Mouse (Mus musculus) cortical plate, adult 2 months (tissue): Measurements from ENCODE around the gene Abhd17a. TPM values are rescaled to one million over a fixed set of nuclear protein-coding genes. Genes with fewer than 3 reads are reported as not detected.

ENCODE experiments used
- H3K27ac ChIP-seq: fragments of 200-500 bp; 2 replicates; pipeline ENCODE4 v1.5.1; 2012; ENCODE audit warnings: low read length, control low read depth, inconsistent platforms; ENCODE audit not compliant: insufficient read depth
- H3K4me1 ChIP-seq: fragments of 200-500 bp; 2 replicates; pipeline ENCODE4 v1.6.1; 2011; ENCODE audit warnings: low read length; ENCODE audit not compliant: control insufficient read depth, insufficient read depth
- H3K4me3 ChIP-seq: fragments of 200-500 bp; 2 replicates; pipeline ENCODE4 v1.5.1; 2011; ENCODE audit warnings: mild to moderate bottlenecking, low read length, control low read depth; ENCODE audit not compliant: insufficient read depth
- CTCF ChIP-seq: fragments of 200-500 bp; IDR thresholded peaks from 2 replicates; pipeline ENCODE4 v1.5.1; 2011; ENCODE audit warnings: mild to moderate bottlenecking, control low read depth, low read length; ENCODE audit not compliant: insufficient read depth; ENCODE audit errors: extremely low read depth
- POLR2A ChIP-seq: fragments of 200-500 bp; IDR thresholded peaks from 2 replicates; pipeline ENCODE4 v1.6.1; 2011; ENCODE audit warnings: mild to moderate bottlenecking, low read length, control low read depth; ENCODE audit not compliant: insufficient read depth; ENCODE audit errors: extremely low read depth
- polyA plus RNA-seq: library from polyadenylated mRNA; depleted of rRNA; stranded (reverse); fragments of >200 nt; gene quantifications from 2 replicates; pipeline ENCODE4 v1.2.3, GENCODE M21; 2012

Abhd17a gene
- polyA plus RNA-seq, 1 experiment, result 329 TPM

GRCm38 (mm10) chr10:80570419-80570818 lies 19.7 kb downstream of the Abhd17a start:
- Histone ChIP-seq H3K4me3 (no peak overlapping the region), H3K4me1 (peaks cover 13% of the 10 kb centered on the region; the same call in 1 of the 2 replicates), H3K27ac (peak overlapping the region; percentile 54; the same call in 1 of the 2 replicates)
- TF ChIP-seq POLR2A (no peak), CTCF (no peak)

- no peak overlapping the region for H3K27ac ChIP-seq
- TF ChIP-seq CTCF (no peak), POLR2A (no peak)
- H3K4me1 ChIP-seq, result peaks cover 13% of the 10 kb centered on the region; the same call in 1 of the 2 replicates
- no peak overlapping the region for H3K4me3 ChIP-seq
These were observed 20.5 kb downstream of the Abhd17a start for GRCm38 (mm10) chr10:80569664-80570066.

GRCm38 (mm10) chr10:80568876-80569275 lies 21.3 kb downstream of the Abhd17a start:
- no peak overlapping the region for H3K27ac ChIP-seq
- TF ChIP-seq POLR2A, result no peak

GRCm38 (mm10) chr10:80566375-80567092 lies 23.6 kb downstream of the Abhd17a start:
- H3K4me3 ChIP-seq, result no peak overlapping the region
- TF ChIP-seq CTCF, result peak; percentile 86
- no peak; the same call in 1 of the 2 replicates for TF ChIP-seq POLR2A
- H3K4me1 ChIP-seq, result peaks cover 5% of the 10 kb centered on the region; the same call in 1 of the 2 replicates
- H3K27ac ChIP-seq, result peak overlapping the region; percentile 91

More at GRCm38 (mm10) chr10:80568876-80569275, 21.3 kb downstream of the Abhd17a start:
- Histone ChIP-seq H3K4me3 (no peak overlapping the region), H3K4me1 (peaks cover 11% of the 10 kb centered on the region; the same call in 1 of the 2 replicates)

GRCm38 (mm10) chr10:80561116-80561944 lies 28.8 kb downstream of the Abhd17a start, which contains the start of gene Rexo1:
Gene Rexo1 (minus strand): TSS chr10:80561560.
- TF ChIP-seq POLR2A (peak; percentile 86), CTCF (peak; percentile 65)
- Histone ChIP-seq H3K4me1 (peaks cover 4% of the 10 kb centered on the region), H3K27ac (peak within 1 kb of the TSS; percentile 83), H3K4me3 (peak within 1 kb of the TSS; percentile 95)

- no peak for TF ChIP-seq POLR2A
- no peak for TF ChIP-seq CTCF
- H3K4me1 ChIP-seq, result peaks cover 4% of the 10 kb centered on the region
- H3K27ac ChIP-seq, result no peak overlapping the region
- peak overlapping the region; percentile 95 for H3K4me3 ChIP-seq
These were observed 29.5 kb downstream of the Abhd17a start for GRCm38 (mm10) chr10:80560621-80561020.

GRCm38 (mm10) chr10:80559431-80559830 lies 30.7 kb downstream of the Abhd17a start:
- TF ChIP-seq CTCF (no peak), POLR2A (no peak)
- Histone ChIP-seq H3K4me3 (no peak overlapping the region), H3K27ac (no peak overlapping the region), H3K4me1 (peaks cover 4% of the 10 kb centered on the region)

GRCm38 (mm10) chr10:80557346-80557965 lies 32.7 kb downstream of the Abhd17a start:
- TF ChIP-seq POLR2A (no peak), CTCF (peak; percentile 69)
- Histone ChIP-seq H3K4me1 (peaks cover 4% of the 10 kb centered on the region), H3K27ac (no peak overlapping the region), H3K4me3 (no peak overlapping the region)

GRCm38 (mm10) chr10:80553997-80554396 lies 36.1 kb downstream of the Abhd17a start:
- Histone ChIP-seq H3K4me1 (no peaks in the 10 kb centered on the region; the same call in 1 of the 2 replicates), H3K4me3 (no peak overlapping the region), H3K27ac (no peak overlapping the region)
- TF ChIP-seq POLR2A (no peak), CTCF (no peak)

GRCm38 (mm10) chr10:80553575-80553974 lies 36.6 kb downstream of the Abhd17a start:
- no peak overlapping the region for H3K4me3 ChIP-seq
- no peak overlapping the region for H3K27ac ChIP-seq
- TF ChIP-seq POLR2A (no peak), CTCF (no peak)
- H3K4me1 ChIP-seq, result no peaks in the 10 kb centered on the region; the same call in 1 of the 2 replicates
